9 mouse cellular contexts compared by ENCODE assay signal in genomic region chr2:102257964-102258605, GRCm38 (mm10).
DNase-seq lines count a peak whose midpoint lies in the region; ATAC-seq lines count a peak whose summit lies in the region.
"Had no signal": no experiment of that assay in that cellular context is flagged by ENCODE, and none has a peak within 500 bp of the region (broad histone marks: within the 10 kb centered on the region; RNA-seq: fewer than 3 reads in every experiment).

No protein-coding gene starts in this region.

- H3K4me2 ChIP-seq in hindbrain, embryonic 14.5 days (replicated peaks) = peak overlapping the region; percentile 1; the same call in 1 of the 2 replicates
- H3K4me2 ChIP-seq in midbrain, embryonic 13.5 days (replicated peaks) = peak overlapping the region; percentile 39

- DNase-seq in kidney, adult 9 months = peak; percentile 9
- DNase-seq in kidney, adult 8-10 months = no peak
- peak; percentile 12 for DNase-seq in ZHBTc4 (ENCODE audit: low read depth, low spot score)
- DNase-seq in embryo, embryonic 9.5 days (ENCODE audit: extremely low spot score) = peak; percentile 25
- DNase-seq in hindbrain, embryonic 14.5 days (ENCODE audit: low spot score) = peak; percentile 51
- DNase-seq in thymus, postnatal 4 days = peak; percentile 59
- no peak for DNase-seq in urinary bladder, postnatal 10 days (ENCODE audit: low spot score)

- peaks cover 22% of the 10 kb centered on the region; the same call in 1 of the 2 replicates for H3K4me1 ChIP-seq in hindbrain, embryonic 14.5 days (replicated peaks; ENCODE audit: control insufficient read depth, insufficient read depth, low read length)
- H3K4me1 ChIP-seq in midbrain, embryonic 13.5 days (replicated peaks) = peaks cover 22% of the 10 kb centered on the region

- no peaks in the 10 kb centered on the region for H3K27me3 ChIP-seq in hindbrain, embryonic 14.5 days (ENCODE audit: control insufficient read depth, insufficient read depth, low read length)
- H3K27me3 ChIP-seq in midbrain, embryonic 13.5 days = peaks cover 13% of the 10 kb centered on the region; the same call in 1 of the 2 replicates

- no peak overlapping the region for H3K9ac ChIP-seq in hindbrain, embryonic 14.5 days
- H3K9ac ChIP-seq in midbrain, embryonic 13.5 days (replicated peaks) = no peak overlapping the region

- WGBS in hindbrain, embryonic 14.5 days = 5% methylated on average over 12 of the region's 12 CpGs
- 7% methylated on average over 12 of the region's 12 CpGs for WGBS in midbrain, embryonic 13.5 days

- no peak overlapping the region for H3K27ac ChIP-seq in hindbrain, embryonic 14.5 days
- H3K27ac ChIP-seq in midbrain, embryonic 13.5 days = no peak overlapping the region
- H3K27ac ChIP-seq: heart, adult 2 months had no signal

- no peaks in the 10 kb centered on the region for H3K9me3 ChIP-seq in hindbrain, embryonic 14.5 days (ENCODE audit: control insufficient read depth, low read length)
- no peaks in the 10 kb centered on the region for H3K9me3 ChIP-seq in midbrain, embryonic 13.5 days

- no peak overlapping the region for H3K4me3 ChIP-seq in hindbrain, embryonic 14.5 days (replicated peaks; ENCODE audit: low read length)
- 0 out of 2 replicates have a peak overlapping the region, but pooled peaks have one; percentile 1 for H3K4me3 ChIP-seq in midbrain, embryonic 13.5 days (replicated peaks)
- H3K4me3 ChIP-seq: heart, adult 2 months had no signal

- no peaks in the 10 kb centered on the region for H3K36me3 ChIP-seq in hindbrain, embryonic 14.5 days (replicated peaks; ENCODE audit: control insufficient read depth, insufficient read depth)
- no peaks in the 10 kb centered on the region for H3K36me3 ChIP-seq in midbrain, embryonic 13.5 days

- peak; percentile 49 for ATAC-seq in hindbrain, embryonic 14.5 days (ENCODE audit: low FRiP score)
- ATAC-seq in midbrain, embryonic 13.5 days = peak; percentile 49; the same call in 1 of the 2 replicates

Comparison
In these comparisons a context has a peak if more than half of its experiments do, and no peak if none do; other contexts are left out.
1. DNase-seq: peak in kidney, adult 9 months (single experiment), ZHBTc4 (single experiment), embryo, embryonic 9.5 days (single experiment), hindbrain, embryonic 14.5 days (single experiment) and thymus, postnatal 4 days (single experiment); none in kidney, adult 8-10 months (0 of 2) and urinary bladder, postnatal 10 days (single experiment).